Mouse (Mus musculus): ENCODE measurements around the gene Vgll4. TPM values are rescaled to one million over a fixed set of nuclear protein-coding genes. Genes with fewer than 3 reads are reported as not detected.

Gene Vgll4
- polyA plus RNA-seq, 1 experiment = 36.1 TPM

DNA sequence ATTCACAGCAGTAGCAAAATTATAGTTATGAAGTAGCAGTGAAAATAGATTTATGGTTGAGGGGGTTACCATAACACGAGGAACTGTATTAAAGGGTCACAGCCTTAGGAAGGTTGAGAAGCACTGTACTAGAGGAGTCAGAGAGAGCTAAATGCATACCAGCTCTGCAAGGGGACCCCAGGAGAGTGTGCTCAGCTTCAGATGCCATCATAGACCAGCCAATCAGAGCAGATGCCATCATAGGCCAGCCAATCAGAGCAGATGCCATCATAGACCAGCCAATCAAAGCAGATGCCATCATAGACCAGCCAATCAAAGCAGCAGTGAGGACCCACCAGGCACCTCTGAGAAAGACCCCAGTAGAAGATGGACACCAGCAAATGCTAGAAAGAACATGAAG is 134.0 kb downstream of the Vgll4 start:
- TF ChIP-seq CTCF (IDR thresholded peaks at IDR 0.05; ENCODE audit: extremely low read depth, insufficient read depth, insufficient read length, insufficient replicate concordance) (no peak), POLR2A (IDR thresholded peaks at IDR 0.05; ENCODE audit: low read depth, low read length) (no peak)
- WGBS = 85% methylated on average over 1 of the region's 1 CpGs
- H3K27me3 ChIP-seq (ENCODE audit: control insufficient read depth, insufficient read depth, low read length) = no peaks in the 10 kb centered on the region
- DNase-seq (ENCODE audit: low read depth in 1 of 2, low spot score in 2 of 2) = no peak
- no peaks in the 10 kb centered on the region for H3K36me3 ChIP-seq (ENCODE audit: control insufficient read depth, insufficient read depth, low read length)
- no peak overlapping the region for H3K27ac ChIP-seq (ENCODE audit: insufficient read depth, low read length)
- H3K4me3 ChIP-seq (ENCODE audit: extremely low read depth, insufficient read depth, insufficient read length) = no peak overlapping the region
- H3K4me1 ChIP-seq (ENCODE audit: control insufficient read depth, insufficient read depth, insufficient read length) = no peaks in the 10 kb centered on the region; the same call in 1 of the 2 replicates

DNA sequence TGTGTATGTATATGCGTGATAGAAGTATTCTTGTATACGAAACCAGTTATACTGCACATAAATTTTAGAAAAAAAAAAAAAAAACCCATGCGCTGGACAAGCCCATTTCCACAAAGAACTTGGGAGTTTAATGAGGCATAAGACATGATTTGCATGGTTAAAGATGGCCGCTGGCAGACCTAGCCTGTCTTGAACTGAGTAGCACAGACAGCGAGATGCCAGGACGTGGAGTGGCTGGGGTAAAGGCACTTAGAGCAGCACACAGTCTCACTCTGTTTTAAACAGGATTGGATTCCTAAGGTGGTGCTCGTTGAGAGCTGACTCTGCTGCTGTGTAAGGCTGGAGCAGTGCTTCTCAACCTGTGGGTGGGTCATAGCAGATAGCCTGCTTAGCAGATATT is 134.4 kb downstream of the Vgll4 start:
- DNase-seq (ENCODE audit: low read depth in 1 of 2, low spot score in 2 of 2) = no peak
- Histone ChIP-seq H3K4me3 (ENCODE audit: extremely low read depth, insufficient read depth, insufficient read length) (no peak overlapping the region), H3K36me3 (ENCODE audit: control insufficient read depth, insufficient read depth, low read length) (no peaks in the 10 kb centered on the region), H3K27me3 (ENCODE audit: control insufficient read depth, insufficient read depth, low read length) (no peaks in the 10 kb centered on the region), H3K27ac (ENCODE audit: insufficient read depth, low read length) (no peak overlapping the region), H3K4me1 (ENCODE audit: control insufficient read depth, insufficient read depth, insufficient read length) (no peaks in the 10 kb centered on the region; the same call in 1 of the 2 replicates)
- TF ChIP-seq POLR2A (IDR thresholded peaks at IDR 0.05; ENCODE audit: low read depth, low read length) (no peak), CTCF (IDR thresholded peaks at IDR 0.05; ENCODE audit: extremely low read depth, insufficient read depth, insufficient read length, insufficient replicate concordance) (no peak)
- whole genome bisulfite sequencing = 94% methylated on average over 7 of the region's 7 CpGs

- WGBS = 83% methylated on average over 4 of the region's 4 CpGs
- no peak overlapping the region for H3K27ac ChIP-seq (ENCODE audit: insufficient read depth, low read length)
- TF ChIP-seq POLR2A (IDR thresholded peaks at IDR 0.05; ENCODE audit: low read depth, low read length) (no peak), CTCF (IDR thresholded peaks at IDR 0.05; ENCODE audit: extremely low read depth, insufficient read depth, insufficient read length, insufficient replicate concordance) (no peak)
- H3K27me3 ChIP-seq (ENCODE audit: control insufficient read depth, insufficient read depth, low read length) = no peaks in the 10 kb centered on the region
- H3K36me3 ChIP-seq (ENCODE audit: control insufficient read depth, insufficient read depth, low read length) = no peaks in the 10 kb centered on the region
- no peak for DNase-seq (ENCODE audit: low read depth in 1 of 2, low spot score in 2 of 2)
- no peaks in the 10 kb centered on the region for H3K4me1 ChIP-seq (ENCODE audit: control insufficient read depth, insufficient read depth, insufficient read length)
- H3K4me3 ChIP-seq (ENCODE audit: extremely low read depth, insufficient read depth, insufficient read length) = no peak overlapping the region
Measured at GRCm38 (mm10) chr6:114833791-114834346, 135.9 kb downstream of the Vgll4 start.

DNA sequence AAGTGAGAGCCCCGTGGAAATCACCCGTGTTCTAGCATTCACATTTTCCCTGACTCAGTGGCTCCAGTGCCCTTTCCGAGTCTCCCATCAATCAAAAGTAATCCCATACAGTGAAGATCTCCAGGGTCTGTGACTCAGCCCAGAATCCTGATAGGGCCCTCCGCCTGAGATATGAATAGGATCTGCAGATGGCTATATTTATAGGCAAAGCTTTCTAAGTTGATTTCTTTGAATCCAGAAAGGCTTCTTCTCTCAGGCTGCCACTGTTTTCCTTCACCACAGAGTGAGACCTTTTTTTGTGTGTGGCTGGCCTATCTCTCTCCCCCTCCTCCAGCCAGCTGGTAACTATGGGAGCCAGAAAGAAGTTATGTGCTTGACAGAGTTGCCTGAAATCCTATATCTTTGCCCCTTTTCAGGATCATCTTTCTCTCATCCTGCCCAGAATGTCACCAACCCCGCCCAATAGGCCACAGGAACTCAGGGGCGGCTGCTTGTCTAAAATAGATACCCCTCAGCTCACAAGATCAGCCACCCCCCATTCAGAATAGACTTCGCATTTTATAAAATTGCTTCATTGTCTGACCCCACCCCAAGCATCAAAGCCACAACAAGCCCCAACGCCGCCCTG is 136.6 kb downstream of the Vgll4 start:
- Histone ChIP-seq H3K27me3 (ENCODE audit: control insufficient read depth, insufficient read depth, low read length) (no peaks in the 10 kb centered on the region), H3K27ac (ENCODE audit: insufficient read depth, low read length) (no peak overlapping the region), H3K4me1 (ENCODE audit: control insufficient read depth, insufficient read depth, insufficient read length) (no peaks in the 10 kb centered on the region), H3K4me3 (ENCODE audit: extremely low read depth, insufficient read depth, insufficient read length) (no peak overlapping the region), H3K36me3 (ENCODE audit: control insufficient read depth, insufficient read depth, low read length) (no peaks in the 10 kb centered on the region)
- no peak for DNase-seq (ENCODE audit: low read depth in 1 of 2, low spot score in 2 of 2)
- TF ChIP-seq CTCF (IDR thresholded peaks at IDR 0.05; ENCODE audit: extremely low read depth, insufficient read depth, insufficient read length, insufficient replicate concordance) (no peak), POLR2A (IDR thresholded peaks at IDR 0.05; ENCODE audit: low read depth, low read length) (no peak)
- 90% methylated on average over 9 of the region's 9 CpGs for WGBS

- WGBS = 66% methylated on average over 3 of the region's 3 CpGs
- Histone ChIP-seq H3K27me3 (ENCODE audit: control insufficient read depth, insufficient read depth, low read length) (no peaks in the 10 kb centered on the region), H3K4me1 (ENCODE audit: control insufficient read depth, insufficient read depth, insufficient read length) (no peaks in the 10 kb centered on the region), H3K36me3 (ENCODE audit: control insufficient read depth, insufficient read depth, low read length) (no peaks in the 10 kb centered on the region), H3K27ac (ENCODE audit: insufficient read depth, low read length) (no peak overlapping the region), H3K4me3 (ENCODE audit: extremely low read depth, insufficient read depth, insufficient read length) (no peak overlapping the region)
- no peak for DNase-seq (ENCODE audit: low read depth in 1 of 2, low spot score in 2 of 2)
- no peak for TF ChIP-seq CTCF (IDR thresholded peaks at IDR 0.05; ENCODE audit: extremely low read depth, insufficient read depth, insufficient read length, insufficient replicate concordance)
- TF ChIP-seq POLR2A (IDR thresholded peaks at IDR 0.05; ENCODE audit: low read depth, low read length) = no peak
Measured at GRCm38 (mm10) chr6:114831807-114832206, 138.0 kb downstream of the Vgll4 start.

DNA sequence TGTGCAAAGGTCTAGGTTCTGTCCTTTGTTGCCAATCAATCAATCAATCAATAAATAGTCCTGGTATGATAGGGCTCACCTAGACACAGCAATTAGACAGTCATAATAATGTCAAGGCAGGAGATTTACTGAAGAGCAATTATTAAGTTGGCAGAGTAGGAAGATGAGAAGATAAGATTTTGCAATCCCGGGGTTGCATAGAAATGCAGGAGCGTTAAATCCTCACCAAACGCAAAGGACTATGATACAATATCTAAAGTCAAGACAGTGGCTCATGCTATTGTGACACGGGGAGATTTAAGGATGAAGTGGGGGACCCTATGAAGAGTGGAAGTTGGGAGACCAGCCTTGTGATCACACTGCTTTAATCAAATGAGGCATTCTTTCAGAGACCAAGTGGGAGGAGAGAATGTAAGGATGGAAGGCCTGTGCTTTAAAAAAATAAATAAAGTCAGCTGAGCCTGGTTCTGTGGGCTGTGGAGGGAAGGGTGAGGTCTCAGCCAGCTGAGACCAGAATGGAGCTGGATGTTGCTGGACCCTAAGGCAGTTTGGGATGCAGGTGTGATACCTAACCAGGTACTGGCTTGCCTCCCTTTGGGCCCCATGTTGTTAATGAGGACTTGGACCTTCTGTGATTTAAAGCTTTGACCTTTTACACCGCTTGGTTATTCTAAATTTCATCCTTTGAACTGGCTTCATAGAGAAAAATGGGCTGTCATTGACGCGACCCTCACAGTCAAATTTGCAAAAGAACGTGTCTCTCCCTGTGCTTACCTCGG is 139.9 kb downstream of the Vgll4 start:
- H3K27me3 ChIP-seq (ENCODE audit: control insufficient read depth, insufficient read depth, low read length) = no peaks in the 10 kb centered on the region
- no peak overlapping the region for H3K27ac ChIP-seq (ENCODE audit: insufficient read depth, low read length)
- TF ChIP-seq POLR2A (IDR thresholded peaks at IDR 0.05; ENCODE audit: low read depth, low read length) (no peak), CTCF (IDR thresholded peaks at IDR 0.05; ENCODE audit: extremely low read depth, insufficient read depth, insufficient read length, insufficient replicate concordance) (no peak)
- 93% methylated on average over 9 of the region's 9 CpGs for WGBS
- no peak for DNase-seq (ENCODE audit: low read depth in 1 of 2, low spot score in 2 of 2)
- no peaks in the 10 kb centered on the region for H3K36me3 ChIP-seq (ENCODE audit: control insufficient read depth, insufficient read depth, low read length)
- H3K4me1 ChIP-seq (ENCODE audit: control insufficient read depth, insufficient read depth, insufficient read length) = no peaks in the 10 kb centered on the region
- H3K4me3 ChIP-seq (ENCODE audit: extremely low read depth, insufficient read depth, insufficient read length) = no peak overlapping the region
